Mouse (Mus musculus): ENCODE data around the gene Il17rd.

Gene Il17rd

DNA sequence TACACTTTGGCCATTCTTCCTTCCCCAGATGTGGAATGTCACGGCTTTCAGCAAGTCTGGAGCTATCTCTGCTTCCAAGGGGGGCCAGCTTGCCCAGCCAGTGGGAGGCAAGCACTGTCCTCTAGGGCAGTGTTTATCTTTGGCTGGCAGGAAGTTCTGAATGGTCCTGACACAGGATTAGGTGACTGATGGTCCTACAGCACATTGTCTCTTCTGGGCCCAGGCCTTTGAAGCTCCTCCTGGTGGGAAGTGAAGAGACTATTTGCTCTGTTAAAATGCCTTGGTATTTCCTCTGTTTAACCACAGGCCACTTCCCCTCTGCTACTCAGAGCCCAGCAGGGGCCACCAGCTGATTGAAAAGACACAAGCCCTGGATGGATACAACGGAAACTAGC lies 6.2 kb downstream of the Il17rd start:
- no peak for DNase-seq (ENCODE audit: low read depth)

DNA sequence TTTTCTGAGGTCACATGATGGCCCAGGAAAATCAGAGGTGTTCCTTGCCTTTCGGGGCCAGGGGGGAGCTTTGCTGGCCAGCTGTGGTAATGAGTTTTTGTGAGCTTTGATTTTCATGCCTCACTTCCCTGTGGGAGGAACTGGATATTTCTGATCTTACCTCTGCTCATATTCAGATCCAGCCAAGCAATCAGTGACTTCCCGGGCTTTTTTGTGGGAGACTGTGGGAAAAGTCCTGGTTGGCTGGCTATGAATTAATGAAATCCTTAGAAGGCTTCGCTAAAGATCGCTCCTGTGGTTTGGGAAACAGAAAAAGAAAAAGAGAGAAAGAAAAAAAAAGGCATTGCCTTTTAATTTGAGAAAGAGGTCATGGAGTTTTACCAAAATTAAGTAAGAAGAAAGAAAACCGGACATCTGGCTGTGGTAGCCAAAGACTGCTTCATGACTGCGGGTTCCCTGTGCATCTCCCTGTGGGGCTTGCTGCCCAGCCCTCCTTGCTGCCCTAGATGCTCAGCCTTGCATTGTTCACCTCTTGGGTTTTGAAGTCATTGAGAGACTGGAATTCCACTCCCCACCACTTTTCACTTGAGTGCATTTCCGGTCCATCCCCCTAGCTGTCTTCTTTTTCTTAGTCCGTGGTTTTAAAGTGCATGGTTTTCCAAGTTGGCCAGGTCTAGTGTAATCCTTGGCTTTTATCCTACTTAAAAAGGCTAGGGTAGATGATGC lies 9.7 kb downstream of the Il17rd start:
- no peak for DNase-seq (ENCODE audit: low read depth)

DNA sequence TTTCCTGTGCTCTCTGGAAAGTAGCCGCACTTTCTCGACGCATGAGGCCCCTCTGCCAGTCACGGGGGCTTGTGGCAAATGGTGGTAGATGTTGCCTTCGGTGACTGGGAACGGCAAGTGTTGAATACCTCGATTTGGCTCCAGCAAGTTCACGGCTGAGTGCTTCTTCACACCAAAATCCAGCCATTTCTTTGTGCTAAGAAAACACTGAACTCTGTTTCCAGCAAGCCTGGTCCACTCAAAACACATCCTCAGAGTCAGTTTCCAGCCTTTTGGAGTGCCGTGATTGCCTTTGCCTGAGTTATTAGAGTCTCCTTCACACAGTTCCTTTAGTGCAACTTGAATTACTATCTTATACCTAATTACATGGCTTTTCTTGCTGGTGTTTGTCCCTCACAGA lies 11.3 kb downstream of the Il17rd start:
- no peak for DNase-seq (ENCODE audit: low read depth)

DNA sequence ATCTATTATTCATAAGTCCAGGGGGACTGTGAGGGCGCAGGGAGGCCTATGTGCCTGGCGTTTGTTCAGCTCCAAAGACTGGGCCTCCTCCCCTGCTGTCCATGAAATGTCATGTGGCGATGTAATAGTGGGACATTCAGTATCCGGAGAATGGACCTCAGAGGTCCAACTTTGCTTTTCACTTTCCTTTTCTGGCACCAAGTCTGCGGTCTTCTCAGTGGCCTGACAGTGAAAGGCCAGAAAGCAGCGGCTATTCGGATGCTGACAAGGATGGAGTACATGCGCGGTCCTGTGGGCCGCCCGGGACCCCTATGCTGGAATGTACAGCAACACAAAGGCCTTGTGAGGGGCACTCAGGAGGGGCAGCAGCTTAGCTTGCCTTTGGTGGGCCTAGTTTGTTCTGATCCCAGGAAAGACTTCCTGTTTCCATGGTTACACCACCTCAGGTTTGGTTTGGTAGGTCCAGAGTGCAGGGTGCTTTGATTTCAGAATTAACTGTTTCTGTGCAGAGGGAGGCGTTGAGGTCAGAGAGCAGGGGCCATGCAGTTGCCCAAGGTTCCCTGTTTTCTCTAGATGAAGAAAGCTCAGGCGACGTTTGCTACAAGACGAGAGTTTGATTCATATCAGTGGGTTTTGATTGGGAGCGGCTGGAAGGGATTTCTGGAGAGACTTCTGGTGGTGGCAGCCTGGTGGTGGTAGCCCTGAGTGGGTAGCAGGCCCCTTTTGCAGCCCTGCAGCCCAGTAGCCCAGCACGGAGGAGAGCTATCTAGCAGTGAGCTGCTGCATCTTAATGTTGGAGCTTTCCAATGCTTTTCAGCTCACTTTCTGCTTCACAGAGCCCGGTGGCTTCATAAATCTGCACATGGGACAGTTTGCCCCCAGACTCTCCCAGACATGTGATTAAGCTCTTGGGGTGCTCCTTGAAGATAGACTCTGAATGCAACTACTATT lies 12.1 kb downstream of the Il17rd start:
- no peak for DNase-seq (ENCODE audit: low read depth)

DNA sequence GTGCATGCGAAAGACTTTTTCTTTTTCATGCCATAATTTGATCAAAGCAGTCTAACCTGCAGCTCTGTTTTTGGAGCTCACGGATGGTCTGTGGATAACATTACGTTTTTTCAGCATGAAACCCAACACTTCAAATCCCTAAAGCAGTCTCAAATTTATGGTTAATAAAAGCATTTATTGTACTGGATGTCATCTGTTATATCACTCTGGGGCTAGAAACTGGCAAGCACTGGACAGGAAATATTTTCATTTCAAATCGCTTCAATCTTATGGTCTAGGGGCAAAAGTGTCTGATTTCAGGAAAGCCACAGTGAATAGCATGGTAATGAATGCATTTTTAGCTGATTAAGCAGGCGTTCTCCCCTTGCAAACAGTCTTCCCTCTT lies 12.8 kb downstream of the Il17rd start:
- no peak for DNase-seq (ENCODE audit: low read depth)

DNA sequence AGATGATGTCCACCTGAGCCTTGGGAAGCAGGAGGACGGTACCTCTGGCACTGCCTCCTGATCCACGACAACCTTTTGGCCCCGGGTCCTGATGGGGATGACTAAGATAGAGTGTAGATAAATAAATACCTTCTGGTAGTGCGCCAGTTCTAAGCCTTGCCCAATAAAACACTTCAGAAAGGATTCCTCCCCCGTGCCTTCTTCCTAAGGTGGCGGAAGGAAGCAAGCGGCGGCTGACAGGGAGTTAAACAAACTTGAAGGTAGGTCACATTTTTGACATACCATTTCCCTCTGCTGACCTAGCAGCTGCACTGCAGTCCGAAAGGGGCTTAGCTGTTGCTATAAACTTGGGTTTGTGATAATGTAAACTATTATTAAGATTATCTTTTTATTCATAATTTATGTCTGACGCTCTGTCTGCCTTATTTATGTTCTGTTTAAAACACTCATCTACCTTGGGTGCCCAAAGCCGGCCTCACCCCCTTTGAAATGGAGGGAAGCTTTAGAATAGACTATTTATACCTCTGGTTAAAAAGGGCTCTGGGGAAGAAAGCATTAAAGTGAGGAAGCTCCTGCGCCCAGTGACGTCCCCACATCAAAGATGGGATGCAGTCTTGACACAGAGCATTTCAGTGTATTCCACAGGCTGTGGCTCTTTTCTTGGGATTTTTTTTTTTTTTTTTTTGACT lies 19.9 kb downstream of the Il17rd start:
- DNase-seq (ENCODE audit: low read depth) = no peak

DNA sequence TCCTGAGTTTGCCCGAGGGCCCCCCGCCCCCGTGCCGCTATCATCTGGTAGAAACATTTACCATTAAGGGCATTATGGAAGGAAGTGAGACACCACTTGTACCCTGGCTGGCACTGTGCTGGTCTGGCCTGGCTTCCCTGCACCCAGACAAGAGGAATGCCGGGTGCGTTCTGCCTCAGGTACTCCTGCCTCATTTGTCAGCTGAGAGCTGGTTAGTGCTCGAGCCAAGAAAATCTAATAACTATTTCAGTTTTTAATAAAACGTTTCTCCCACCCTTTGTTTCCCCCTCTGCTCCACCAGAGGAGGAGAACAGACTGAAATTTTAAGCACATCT lies 20.4 kb downstream of the Il17rd start:
- DNase-seq (ENCODE audit: low read depth) = no peak

DNA sequence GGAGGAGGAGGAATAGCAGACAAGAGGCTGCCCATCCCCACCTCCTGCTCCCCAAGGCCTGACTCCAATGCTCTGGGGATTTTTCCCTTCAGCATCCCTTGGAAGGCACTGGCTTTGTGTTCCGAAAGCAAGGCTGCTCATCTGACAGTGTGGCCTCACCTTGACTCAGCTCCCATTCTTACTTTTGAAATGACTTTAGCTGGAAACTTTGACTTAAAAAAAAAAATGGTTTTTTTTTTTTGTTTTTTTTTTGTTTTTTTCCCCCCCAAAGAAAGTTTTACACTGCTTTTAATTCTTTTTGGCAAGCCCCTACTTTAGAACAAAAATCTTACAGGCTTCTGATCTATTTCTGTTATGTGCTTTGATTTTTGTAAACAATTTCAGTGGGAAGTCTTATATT lies 24.6 kb downstream of the Il17rd start:
- DNase-seq (ENCODE audit: low read depth) = no peak

DNA sequence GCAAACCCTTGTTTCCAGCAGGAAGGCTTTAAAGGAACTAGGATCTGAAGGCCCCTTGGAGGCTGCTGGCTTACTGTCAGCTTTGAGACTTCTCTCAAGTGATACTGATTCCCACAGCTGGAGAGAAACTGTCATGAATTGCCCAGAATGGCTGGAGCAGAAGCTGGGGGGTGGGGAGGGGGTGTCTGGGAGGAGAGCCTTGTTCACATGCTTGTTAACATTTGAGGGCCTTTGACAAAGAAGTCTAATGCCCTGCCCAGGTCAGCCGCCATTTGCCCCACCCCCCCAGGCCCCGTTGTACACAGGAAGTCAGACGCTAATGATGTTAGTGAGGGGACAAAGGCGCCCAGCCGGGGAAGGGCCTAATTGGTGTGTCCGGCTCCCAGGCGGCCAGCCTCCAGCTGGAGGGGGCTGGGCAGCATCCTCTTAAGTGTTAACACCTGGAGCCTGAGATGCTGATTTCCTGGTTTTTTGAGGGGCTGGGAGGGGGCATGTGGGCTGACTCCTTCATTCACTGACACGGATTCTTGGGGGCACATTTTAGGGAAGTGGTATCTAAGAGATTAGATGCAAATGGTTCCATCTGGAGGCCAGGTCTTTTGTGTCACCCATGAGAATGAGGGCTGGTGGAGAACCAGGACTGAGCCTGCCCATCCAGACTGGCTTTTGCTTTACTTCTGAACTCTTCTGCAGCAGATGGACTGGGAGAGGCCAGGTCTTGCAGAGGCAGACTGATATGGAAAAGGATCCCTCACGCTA lies 27.6 kb downstream of the Il17rd start:
- DNase-seq (ENCODE audit: low read depth) = no peak

DNA sequence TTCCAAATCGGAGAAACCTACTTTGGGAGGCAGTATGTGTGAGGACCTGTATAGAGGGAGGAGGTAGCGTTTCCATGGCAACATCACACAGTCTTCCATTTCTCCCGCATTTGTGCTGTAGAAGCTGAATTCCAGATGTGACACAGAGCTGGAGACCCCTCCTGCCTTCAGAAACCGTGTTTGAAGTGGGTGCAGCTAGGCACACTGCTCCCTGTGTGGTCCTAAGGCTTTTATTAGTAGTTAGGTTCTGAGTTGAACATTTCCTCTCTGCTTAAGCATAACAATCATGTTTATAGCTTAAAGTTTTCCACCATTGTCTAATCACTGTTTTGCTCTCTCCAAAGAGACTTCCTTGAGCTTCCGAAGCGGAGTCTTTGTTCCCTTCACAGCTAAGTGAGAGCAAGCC lies 29.1 kb downstream of the Il17rd start:
- no peak for DNase-seq (ENCODE audit: low read depth)

DNA sequence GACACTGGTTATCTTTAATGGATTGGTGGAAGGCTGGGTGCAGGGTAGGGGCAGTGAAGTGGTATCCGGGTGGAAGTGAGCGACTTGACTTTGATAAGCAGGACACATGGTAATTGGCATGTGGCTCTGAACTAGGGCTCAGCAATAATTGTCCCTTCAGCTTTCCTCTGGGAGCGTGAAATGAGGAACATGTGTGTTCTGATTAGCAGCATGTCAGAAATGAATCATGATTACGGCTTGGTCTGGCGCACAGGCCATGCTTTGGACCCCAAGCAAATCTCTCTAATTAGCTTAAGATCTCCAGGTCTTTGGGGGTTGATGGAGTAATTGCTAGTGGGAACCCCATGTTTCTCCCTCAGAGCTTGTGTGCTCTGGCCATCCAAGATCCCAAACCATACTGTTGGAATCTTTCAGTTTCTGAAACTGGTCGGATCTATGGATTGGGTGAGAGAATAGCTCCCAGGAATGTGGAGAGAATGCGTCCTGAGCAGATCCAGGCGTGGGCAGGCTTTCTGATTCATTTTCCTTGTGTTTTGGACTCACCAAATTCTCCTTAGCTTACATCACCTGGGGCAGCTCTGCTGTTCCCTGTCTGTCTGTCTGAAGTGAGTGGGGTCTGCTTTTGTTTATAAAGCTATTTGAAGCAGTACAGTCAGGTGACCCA lies 30.8 kb downstream of the Il17rd start:
- DNase-seq (ENCODE audit: low read depth) = no peak

DNA sequence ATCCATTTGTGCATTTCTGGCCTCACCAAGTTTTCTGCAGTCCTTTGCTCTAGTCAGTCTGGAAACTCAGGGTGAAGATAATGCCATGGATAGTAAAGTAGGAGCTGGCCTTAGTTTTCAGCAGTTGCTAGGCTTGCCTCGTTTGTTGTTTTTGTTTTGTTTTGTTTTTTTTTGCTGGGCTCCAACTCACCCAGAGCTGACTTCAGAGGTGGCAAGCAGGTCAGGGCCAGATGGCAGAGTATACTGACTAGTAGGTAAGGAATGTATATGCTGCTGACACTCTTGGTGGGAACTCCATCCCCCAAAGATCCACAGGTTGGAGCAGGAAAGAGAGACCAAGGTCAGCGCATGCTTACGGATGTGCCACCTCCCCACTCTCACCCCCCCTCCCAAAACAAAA lies 31.4 kb downstream of the Il17rd start:
- DNase-seq (ENCODE audit: low read depth) = no peak

DNA sequence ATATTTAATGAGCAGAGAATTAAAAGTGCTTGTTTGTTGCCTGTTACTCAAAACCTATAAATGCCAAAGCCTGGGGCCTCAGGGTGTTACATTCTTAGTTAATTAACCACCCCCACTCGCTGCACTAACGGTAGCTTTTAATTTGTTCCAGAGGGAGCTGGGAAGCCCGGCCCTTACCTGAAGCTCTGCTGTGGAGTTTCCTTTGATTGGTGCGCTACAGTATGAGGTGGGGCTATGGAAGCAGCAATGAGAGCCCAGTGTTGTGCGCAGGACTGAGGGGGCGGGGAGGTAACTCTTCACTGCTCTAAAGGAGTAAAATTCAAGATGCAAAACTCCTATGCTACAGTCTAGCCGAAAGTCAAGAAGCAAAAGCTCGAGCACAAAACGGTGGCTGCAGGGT lies 32.0 kb downstream of the Il17rd start:
- DNase-seq (ENCODE audit: low read depth) = no peak

DNA sequence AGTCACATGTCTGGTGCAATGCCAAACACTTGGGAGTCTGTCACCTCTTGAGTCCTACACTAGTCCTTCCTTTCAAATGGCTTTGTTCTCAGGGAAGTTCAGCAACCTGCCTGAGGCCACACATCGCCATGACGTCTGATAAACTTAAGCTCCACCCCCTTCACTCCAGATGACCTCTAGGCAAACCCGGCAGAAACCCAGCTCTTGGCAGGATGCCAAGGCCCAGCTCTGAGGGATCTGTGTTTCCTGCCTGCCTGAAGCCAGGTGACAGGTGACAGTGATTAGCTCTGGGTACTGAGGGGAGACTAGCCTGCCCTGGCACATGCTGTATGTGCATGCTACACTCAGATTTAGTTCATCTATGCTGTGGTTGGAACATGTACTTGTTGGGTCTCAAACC lies 33.2 kb downstream of the Il17rd start:
- no peak for DNase-seq (ENCODE audit: low read depth)

DNA sequence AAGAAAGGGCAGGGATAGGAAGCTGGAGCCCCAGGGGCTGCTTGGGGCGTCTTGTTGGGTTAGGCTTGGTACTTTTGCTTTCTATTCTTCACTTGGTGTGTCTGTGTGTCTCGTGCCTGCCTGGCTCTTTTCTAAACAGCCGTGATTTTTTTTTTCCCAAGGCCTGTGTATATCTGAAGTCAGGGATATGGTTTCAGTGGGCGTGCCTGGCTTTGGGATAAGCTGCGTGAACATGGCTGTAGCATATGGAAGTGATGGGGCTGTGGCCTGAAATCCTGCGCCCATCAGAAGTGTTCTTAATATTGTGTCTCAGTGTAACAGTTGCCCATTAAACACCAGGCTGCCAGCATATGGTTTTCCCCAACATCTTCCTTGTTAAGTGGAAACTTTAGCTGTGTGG lies 36.3 kb downstream of the Il17rd start:
- no peak for DNase-seq (ENCODE audit: low read depth)

DNA sequence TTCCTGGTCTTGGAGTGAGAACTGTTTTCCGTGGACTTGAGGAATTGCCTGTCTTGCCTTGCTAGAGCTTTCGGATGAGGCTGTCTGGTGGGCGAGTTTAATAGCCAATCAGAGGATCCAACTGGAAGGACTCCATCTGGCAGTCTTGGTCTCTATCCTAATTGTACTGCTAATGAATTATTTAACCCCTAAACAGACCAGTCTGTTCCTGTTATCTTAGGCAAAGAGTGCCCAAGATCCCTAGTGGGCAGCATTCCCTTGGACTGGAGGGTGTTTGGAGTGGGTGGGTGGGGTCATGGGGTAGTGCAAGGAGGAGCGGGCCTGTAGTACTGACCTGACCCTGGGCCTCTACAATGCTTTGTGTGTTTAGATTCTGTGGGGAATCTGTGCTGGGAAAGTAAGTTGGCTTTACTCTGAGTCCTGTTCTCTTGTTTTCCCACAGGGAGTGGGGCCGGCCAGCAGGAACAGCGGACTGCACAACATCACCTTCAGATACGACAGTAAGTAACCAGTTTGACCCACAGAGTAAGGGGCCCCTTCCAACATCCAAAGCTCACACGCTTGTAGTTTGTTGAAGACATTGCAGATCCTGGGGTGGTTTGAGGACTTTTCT lies 37.3 kb downstream of the Il17rd start:
- no peak for DNase-seq (ENCODE audit: low read depth)

DNA sequence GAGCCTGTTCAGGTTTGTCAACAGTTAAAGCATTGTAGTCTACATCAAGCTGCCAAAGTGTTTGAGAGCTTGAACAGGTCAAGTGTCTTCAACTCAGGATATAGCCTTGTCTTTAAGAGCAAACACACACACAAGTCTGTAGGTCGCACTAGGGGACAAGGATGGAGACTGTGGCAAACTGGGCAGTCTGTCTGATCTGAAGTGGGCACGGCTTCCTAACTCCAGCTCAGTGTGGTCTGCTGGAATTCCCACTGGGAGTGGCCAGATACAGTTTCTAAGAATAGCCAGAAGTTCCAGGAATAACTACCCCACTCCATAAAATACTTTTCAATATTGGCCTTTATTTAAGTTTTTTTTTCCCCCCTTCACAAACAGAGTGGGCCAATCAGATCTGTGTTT lies 37.8 kb downstream of the Il17rd start:
- no peak for DNase-seq (ENCODE audit: low read depth)

DNA sequence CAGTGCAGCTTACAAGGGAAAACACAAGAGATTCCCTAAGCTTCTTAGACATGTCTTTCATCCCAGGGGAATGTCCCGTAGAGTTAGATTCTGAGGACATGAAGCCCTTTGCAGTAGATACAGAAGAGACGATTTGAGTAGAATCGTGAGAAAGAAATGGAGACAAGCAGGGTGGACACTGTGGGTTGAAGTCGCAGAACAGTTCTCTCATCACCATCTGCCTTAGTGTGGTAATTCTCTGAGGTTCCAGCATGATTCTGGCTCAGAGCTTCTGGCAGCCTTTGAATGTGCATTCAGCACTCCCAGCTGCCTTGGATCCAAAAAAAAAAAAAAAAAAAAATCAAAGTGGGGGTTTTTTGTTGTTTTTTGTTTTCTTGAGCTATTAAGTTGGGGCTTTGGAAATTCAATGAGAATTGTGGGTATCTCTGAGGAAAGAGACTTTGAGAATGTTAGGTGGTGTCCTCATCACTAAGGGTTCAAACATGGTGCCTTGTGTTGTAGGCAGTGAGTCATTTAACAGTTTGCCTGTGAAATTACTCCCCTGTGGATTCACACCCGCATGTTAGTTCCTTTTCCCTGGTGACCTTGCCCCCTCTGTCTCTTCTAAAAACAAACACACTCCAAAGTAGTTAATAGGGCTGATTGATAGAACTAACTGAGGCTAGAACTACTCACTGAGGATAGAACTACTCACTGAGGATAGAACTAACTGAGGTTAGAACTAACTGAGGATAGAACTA lies 43.0 kb downstream of the Il17rd start:
- peak; percentile 58 for DNase-seq (ENCODE audit: low read depth)

DNA sequence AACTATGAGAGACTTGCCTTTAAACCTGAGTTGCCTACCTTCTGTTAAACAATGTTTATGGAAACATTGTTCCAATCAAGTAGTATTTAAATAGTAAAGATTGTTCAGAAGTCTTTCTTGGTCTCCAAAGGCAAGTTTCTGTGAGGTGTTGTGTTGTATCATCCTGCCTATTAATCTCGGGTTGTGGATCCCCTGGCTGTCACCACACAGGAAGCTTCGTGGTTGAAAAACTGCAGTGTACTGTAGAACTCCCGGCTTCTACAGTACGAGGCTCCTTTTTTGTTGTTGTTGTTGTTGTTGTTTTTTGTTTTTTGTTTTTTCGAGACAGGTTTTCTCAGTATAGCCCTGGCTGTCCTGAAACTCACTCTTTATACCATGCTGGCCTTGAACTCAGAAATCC lies 46.7 kb downstream of the Il17rd start:
- no peak for DNase-seq (ENCODE audit: low read depth)

DNA sequence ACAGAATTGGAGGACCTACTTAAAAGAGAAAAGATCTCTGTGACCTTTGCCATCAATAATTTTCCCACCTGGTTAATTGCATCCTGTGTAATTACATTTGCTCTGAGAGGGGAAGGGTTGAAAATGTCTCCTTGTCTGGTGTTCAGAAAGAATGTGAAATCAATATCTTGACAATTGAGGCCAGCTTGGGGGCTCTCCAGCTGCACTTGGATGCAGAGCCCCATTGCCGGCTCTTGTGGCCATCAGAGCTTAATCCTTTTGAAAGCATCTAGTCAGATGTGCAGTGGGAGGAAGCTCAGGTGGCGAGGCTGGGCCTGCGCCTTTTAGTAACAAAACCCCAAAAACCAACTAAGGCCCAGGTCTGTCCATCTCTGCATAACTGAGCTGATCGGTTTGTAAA lies 47.3 kb downstream of the Il17rd start:
- no peak for DNase-seq (ENCODE audit: low read depth)

DNA sequence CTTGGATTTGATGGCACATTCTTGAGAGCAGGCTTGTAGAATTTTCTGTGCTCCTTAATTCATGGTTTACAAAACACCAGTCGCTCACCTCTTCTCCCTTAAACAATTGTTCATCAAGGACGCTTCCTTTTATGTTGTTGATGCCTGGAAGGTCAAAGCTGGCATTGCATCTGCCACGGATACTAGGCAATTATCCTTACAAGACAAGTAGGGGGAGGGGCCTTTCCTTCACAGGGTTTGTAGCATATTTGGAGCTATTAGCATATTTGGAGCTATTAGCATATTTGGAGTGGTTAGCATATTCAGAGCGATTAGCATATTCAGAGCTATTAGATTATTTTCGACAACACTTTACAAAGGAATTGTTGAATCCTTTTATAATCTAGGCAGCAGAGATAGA lies 55.5 kb downstream of the Il17rd start:
- DNase-seq (ENCODE audit: low read depth) = no peak
